Mouse (Mus musculus) limb, embryonic 10.5 days (tissue): ENCODE results near the gene Vmn2r84. TPM values are rescaled to one million over a fixed set of nuclear protein-coding genes. Genes with fewer than 3 reads are reported as not detected.
"Not testable (repeated sequence)": the region's sequence is repeated elsewhere in the genome, so short reads cannot be mapped to it uniquely, and the experiment has no call there.

Experiments
- DNase-seq: peaks from one replicate; pipeline ENCODE4 v3.0.0-alpha.2; 2017; ENCODE audit warnings: low spot score
- H3K27ac ChIP-seq: fragments of 300-500 bp; sonication (generic); 2 replicates; pipeline ENCODE4 v1.5.1; 2016; ENCODE audit warnings: mild to moderate bottlenecking
- H3K27me3 ChIP-seq: fragments of 300-500 bp; sonication (generic); 2 replicates; pipeline ENCODE4 v1.6.1; 2016; ENCODE audit warnings: low read depth, mild to moderate bottlenecking; ENCODE audit not compliant: poor library complexity, severe bottlenecking
- H3K36me3 ChIP-seq: fragments of 300-500 bp; sonication (generic); 2 replicates; pipeline ENCODE4 v1.6.1; 2016; ENCODE audit warnings: mild to moderate bottlenecking, moderate library complexity
- H3K4me1 ChIP-seq: fragments of 300-500 bp; sonication (generic); 2 replicates; pipeline ENCODE4 v1.6.1; 2016
- H3K4me3 ChIP-seq: fragments of 300-500 bp; sonication (generic); 2 replicates; pipeline ENCODE4 v1.5.1; 2016; ENCODE audit warnings: mild to moderate bottlenecking, moderate library complexity
- H3K9me3 ChIP-seq: fragments of 300-500 bp; sonication (generic); replicated peaks from 2 replicates; pipeline ENCODE4 v1.6.1; 2016; ENCODE audit warnings: mild to moderate bottlenecking
- WGBS: fragments of 180-500 bp; shearing (Covaris S2); methylation state at CpG from one replicate; pipeline ENCODE4 v1.1.7; 2016; 5-methylcytosine and 5-hydroxymethylcytosine counted together
- polyA plus RNA-seq: library from polyadenylated mRNA; unstranded; fragments of >200 nt; fragmentation: Nextera tagmentation; extraction: Ambion mirVana; gene quantifications from 2 replicates; pipeline ENCODE4 v1.2.1, GENCODE M21; 2016

The Vmn2r84 gene
- polyA plus RNA-seq, 1 experiment from 2014 or later: not detected

GRCm38 (mm10) chr10:130364766-130365165 lies 29.4 kb downstream of the Vmn2r84 start:
- DNase-seq: no peak
- Histone ChIP-seq H3K4me3 (no peak overlapping the region), H3K27me3 (no peaks in the 10 kb centered on the region), H3K4me1 (no peaks in the 10 kb centered on the region), H3K9me3 (no peaks in the 10 kb centered on the region), H3K36me3 (no peaks in the 10 kb centered on the region), H3K27ac (no peak overlapping the region)

DNA sequence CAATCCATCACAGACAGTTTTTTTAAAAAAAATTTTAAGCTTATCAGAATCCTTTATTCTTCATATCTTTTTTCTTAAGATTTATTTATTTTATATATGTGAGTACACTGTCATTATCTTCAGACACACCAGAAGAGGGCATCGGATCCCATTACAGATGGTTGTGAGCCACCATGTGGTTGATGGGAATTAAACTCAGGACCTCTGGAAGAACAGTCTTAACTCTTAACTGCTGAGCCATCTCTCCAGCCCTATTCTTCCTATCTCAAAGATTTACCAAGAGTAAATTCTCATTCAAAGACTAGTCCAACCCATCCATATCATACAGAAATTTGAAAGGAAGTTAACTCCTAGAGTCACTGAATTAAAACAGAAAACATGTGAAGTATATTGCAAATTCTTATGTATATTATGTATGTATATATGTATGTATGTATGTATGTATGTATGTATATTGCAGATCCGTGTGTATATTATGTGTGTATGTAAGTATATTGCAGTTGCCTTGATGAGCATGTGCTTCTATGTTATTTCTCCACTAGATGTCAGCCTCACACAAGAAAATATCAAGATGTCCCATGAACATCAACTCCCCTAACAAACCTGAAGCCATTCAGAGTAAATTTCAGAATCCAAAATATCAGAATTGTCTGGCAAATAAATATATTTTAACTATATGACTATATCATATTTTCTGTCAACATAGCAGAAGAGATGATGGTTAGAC lies 30.5 kb downstream of the Vmn2r84 start:
- 59% methylated on average over 2 of the region's 2 CpGs for WGBS
- DNase-seq: no peak
- Histone ChIP-seq H3K27ac (no peak overlapping the region), H3K27me3 (no peaks in the 10 kb centered on the region), H3K9me3 (no peaks in the 10 kb centered on the region), H3K4me1 (no peaks in the 10 kb centered on the region), H3K36me3 (no peaks in the 10 kb centered on the region), H3K4me3 (no peak overlapping the region)

GRCm38 (mm10) chr10:130344056-130344455 lies 50.1 kb downstream of the Vmn2r84 start:
- Histone ChIP-seq H3K27ac (no peak overlapping the region), H3K4me3 (no peak overlapping the region), H3K9me3 (no peaks in the 10 kb centered on the region), H3K4me1 (no peaks in the 10 kb centered on the region), H3K36me3 (no peaks in the 10 kb centered on the region), H3K27me3 (no peaks in the 10 kb centered on the region)
- DNase-seq: no peak
- WGBS: 80% methylated on average over 1 of the region's 1 CpGs

- H3K4me1 ChIP-seq, H3K36me3 ChIP-seq, H3K4me3 ChIP-seq, H3K9me3 ChIP-seq, H3K27ac ChIP-seq, H3K27me3 ChIP-seq, DNase-seq: not testable (repeated sequence)
- WGBS: 90% methylated on average over 4 of the region's 4 CpGs
Observed at GRCm38 (mm10) chr10:130340050-130340449, 54.1 kb downstream of the Vmn2r84 start.

- Histone ChIP-seq H3K9me3 (no peaks in the 10 kb centered on the region), H3K4me1 (no peaks in the 10 kb centered on the region), H3K4me3 (no peak overlapping the region), H3K27me3 (no peaks in the 10 kb centered on the region), H3K36me3 (no peaks in the 10 kb centered on the region), H3K27ac (no peak overlapping the region)
- no peak for DNase-seq
- WGBS: 74% methylated on average over 2 of the region's 2 CpGs
Observed at GRCm38 (mm10) chr10:130337581-130337980, 56.6 kb downstream of the Vmn2r84 start.

DNA sequence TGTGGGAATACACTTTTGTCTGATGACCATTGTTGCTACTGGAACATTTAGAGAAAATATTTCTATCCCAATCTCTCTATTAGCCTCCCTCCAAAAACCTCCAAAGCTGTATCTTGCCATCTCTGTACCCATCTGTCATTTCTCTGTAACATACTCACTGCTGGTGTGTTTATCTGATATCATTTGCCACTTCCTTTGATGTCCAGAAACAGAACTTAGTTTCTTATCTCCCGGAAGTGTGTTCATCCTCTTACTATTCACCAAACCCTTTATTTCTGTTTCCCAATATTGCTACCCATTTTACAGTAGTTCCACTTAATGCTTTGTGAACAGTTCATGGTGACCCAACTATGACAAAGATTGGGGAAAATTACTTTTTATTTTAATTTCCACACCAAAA lies 57.7 kb downstream of the Vmn2r84 start:
- WGBS: 89% methylated on average over 1 of the region's 1 CpGs
- H3K4me1 ChIP-seq: no peaks in the 10 kb centered on the region
- H3K36me3 ChIP-seq: no peaks in the 10 kb centered on the region
- H3K4me3 ChIP-seq: no peak overlapping the region
- no peaks in the 10 kb centered on the region for H3K27me3 ChIP-seq
- H3K27ac ChIP-seq: no peak overlapping the region
- H3K9me3 ChIP-seq: no peaks in the 10 kb centered on the region
- no peak for DNase-seq

- 97% methylated on average over 1 of the region's 1 CpGs for WGBS
- H3K9me3 ChIP-seq: no peaks in the 10 kb centered on the region
- no peaks in the 10 kb centered on the region for H3K36me3 ChIP-seq
- H3K27ac ChIP-seq: no peak overlapping the region
- no peak for DNase-seq
- H3K4me3 ChIP-seq: no peak overlapping the region
- H3K27me3 ChIP-seq: no peaks in the 10 kb centered on the region
- no peaks in the 10 kb centered on the region for H3K4me1 ChIP-seq
Observed at GRCm38 (mm10) chr10:130330711-130331110, 63.4 kb downstream of the Vmn2r84 start.

Other genes starting within 250 kb of the Vmn2r84 start
- not detected in 2 replicates for gene Olfr825, start 227.6 kb downstream of the Vmn2r84 start, polyA plus RNA-seq
- gene Olfr826, start 210.1 kb downstream of the Vmn2r84 start, polyA plus RNA-seq: not detected in 2 replicates
- gene Olfr827, start 179.9 kb downstream of the Vmn2r84 start, polyA plus RNA-seq: not detected in 2 replicates
- gene Neurod4, start 114.1 kb downstream of the Vmn2r84 start, polyA plus RNA-seq: 0.05 and 0.11 TPM in 2 replicates
- gene Tespa1, start 71.5 kb downstream of the Vmn2r84 start, polyA plus RNA-seq: 0.19 TPM in 1 of 2 replicates, not detected in the other
- not detected in 2 replicates for gene Vmn2r85, start 35.4 kb upstream of the Vmn2r84 start, polyA plus RNA-seq
- not detected in 2 replicates for gene Vmn2r86, start 61.7 kb upstream of the Vmn2r84 start, polyA plus RNA-seq
- not detected in 2 replicates for gene Vmn2r87, start 103.1 kb upstream of the Vmn2r84 start, polyA plus RNA-seq